Mouse (Mus musculus) neural tube, postnatal 0 days (tissue): ENCODE results near the gene Bag3. TPM values are rescaled to one million over a fixed set of nuclear protein-coding genes. Genes with fewer than 3 reads are reported as not detected.

ENCODE experiments used
- microRNA-seq: library from miRNA; unstranded; fragments of <30 nt; microRNA quantifications from one replicate; pipeline ENCODE4, GENCODE M21; 2016
- polyA plus RNA-seq: library from polyadenylated mRNA; unstranded; fragments of >200 nt; fragmentation: Nextera tagmentation; extraction: Ambion mirVana; gene quantifications from 2 replicates; pipeline ENCODE4 v1.2.1, GENCODE M21; 2015

Gene Bag3
- polyA plus RNA-seq = 5.3 and 5.5 TPM in 2 replicates

DNA sequence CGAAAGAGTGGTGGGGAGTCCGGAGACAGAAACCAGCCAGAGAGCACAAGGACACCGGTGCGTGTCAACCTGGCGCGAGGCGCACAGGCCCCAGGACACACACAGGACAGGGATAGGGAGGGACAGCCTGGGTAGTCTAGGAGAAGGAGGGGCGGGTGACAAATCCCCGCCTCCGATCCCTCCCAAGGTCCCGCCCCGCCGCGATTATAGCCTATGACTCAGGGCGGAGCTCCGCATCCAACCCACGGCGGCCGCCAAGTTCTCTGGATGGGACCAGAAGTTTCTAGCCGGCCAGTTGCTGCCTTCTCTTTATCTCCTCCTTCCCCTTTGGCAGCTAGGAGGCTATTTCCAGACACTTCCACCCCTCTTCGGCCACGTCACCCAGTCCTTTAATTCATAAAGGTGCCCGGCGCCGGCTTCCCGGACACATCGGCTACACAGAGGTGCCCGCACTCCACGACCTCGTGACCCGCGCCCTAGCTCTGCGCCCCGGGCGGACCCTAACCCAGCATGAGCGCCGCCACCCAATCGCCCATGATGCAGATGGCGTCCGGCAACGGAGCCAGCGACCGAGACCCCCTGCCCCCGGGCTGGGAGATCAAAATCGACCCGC, at the start of gene Bag3:
TSS of gene Bag3 (plus strand) at position 268 of the 613 bp plus-strand sequence.

Small RNAs within 50 kb of the gene (microRNA-seq; reads per million reads assigned to microRNA genes)
- not detected for gene Gm24365

Other genes with a start within 250 kb of the Bag3 start
- 18.3 and 18.9 TPM in 2 replicates for gene BC017158, start 225.4 kb upstream of the Bag3 start, polyA plus RNA-seq
- gene Rgs10, start 104.9 kb upstream of the Bag3 start, polyA plus RNA-seq = 97.7 and 106 TPM in 2 replicates
- gene Tial1, start 61.9 kb upstream of the Bag3 start, polyA plus RNA-seq = 23.0 and 24.7 TPM in 2 replicates
- gene Inpp5f, start 87.7 kb downstream of the Bag3 start, polyA plus RNA-seq = 418 and 447 TPM in 2 replicates
- 33.5 and 36.4 TPM in 2 replicates for gene Mcmbp, start 216.9 kb downstream of the Bag3 start, polyA plus RNA-seq
- gene Sec23ip, start 221.3 kb downstream of the Bag3 start, polyA plus RNA-seq = 27.6 and 28.6 TPM in 2 replicates